Mouse (Mus musculus): Measurements from ENCODE around the gene Yeats2.

Gene Yeats2

DNA sequence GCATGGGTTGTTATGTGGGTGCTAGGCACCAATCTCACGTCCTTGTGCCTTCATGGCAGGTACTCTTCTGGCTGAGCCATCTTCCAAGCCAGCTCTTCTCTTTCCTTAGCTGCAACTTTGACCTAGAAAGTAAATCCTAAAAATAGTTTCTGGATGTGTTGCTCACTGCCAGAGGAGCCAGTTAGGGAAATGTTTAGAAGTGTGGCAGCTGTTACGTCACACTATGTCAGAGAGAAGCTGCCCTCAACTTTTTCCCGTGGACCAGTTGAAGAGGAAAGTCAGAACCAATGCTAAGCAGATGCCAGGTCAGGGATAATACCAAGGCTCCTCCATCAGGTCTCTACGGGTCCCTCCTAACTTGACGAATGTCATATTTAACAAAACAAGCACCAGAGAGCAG lies 138.5 kb downstream of the Yeats2 start:
- no peak for DNase-seq (ENCODE audit: inconsistent age in 2 of 2, low spot score in 1 of 2)

DNA sequence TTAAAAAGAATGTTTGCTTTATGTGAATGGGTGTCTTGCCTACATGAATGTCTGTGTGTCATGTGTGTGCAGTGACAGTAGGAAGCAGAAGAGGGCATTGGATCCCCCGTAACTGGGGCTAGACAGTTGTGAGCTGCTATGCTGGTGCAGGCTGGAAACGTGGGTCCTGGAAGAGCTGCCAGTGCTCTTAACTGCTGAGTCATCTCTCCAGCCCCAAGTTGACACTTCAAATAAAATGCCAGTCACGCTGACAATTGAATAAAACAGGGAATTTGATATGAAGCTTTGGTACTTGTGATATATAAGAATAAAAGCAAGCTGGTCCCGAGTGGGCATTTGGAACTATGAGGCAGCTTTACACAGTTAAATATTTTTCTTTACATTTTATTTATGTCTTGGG lies 139.4 kb downstream of the Yeats2 start:
- DNase-seq (ENCODE audit: inconsistent age in 2 of 2, low spot score in 1 of 2), result no peak

Measured in adrenal gland, adult (tissue).